9 mouse cellular contexts compared by ENCODE assay signal in the genomic region with DNA sequence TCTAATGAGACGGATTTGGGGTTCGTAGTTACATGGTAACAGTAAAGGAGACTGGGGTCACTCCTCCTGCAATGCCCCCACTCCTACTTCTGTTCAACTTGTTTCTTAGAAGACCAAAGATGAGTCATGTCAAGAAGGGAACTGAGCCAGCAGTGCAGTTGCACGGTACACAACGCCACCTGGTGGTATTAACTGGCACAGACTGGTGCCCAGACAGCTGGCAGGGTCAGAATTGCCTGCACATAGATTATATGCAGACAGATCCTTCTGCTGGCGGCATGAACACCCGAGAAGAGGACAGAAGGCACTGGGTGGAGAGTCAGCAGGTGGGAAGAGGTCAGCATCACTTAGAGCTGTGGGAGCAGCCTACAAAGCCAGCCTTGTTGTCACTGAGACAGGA.
A peak's percentile ranks its signal among the peaks of the same experiment; 100 is the strongest.
DNase-seq lines count a peak whose midpoint lies in the region; ATAC-seq and TF ChIP-seq lines count a peak whose summit lies in the region.
"Had no signal": no experiment of that assay in that cellular context is flagged by ENCODE, and none has a peak within 500 bp of the region (broad histone marks: within the 10 kb centered on the region; RNA-seq: fewer than 3 reads in every experiment).

No protein-coding gene starts in this region.

- no peak for TF ChIP-seq POLR2A in olfactory bulb, adult 2 months (IDR thresholded peaks at IDR 0.05; ENCODE audit: insufficient read depth, low read depth, low read length)

- ATAC-seq in liver, embryonic 14.5 days (ENCODE audit: insufficient read depth) = no peak

- peak; percentile 78 for TF ChIP-seq CTCF in liver, embryonic 14.5 days (IDR thresholded peaks at IDR 0.05; ENCODE audit: low read depth)
- TF ChIP-seq CTCF in olfactory bulb, adult 2 months (IDR thresholded peaks at IDR 0.05; ENCODE audit: insufficient read depth, low read depth, low read length) = peak; percentile 69; the same call in 1 of the 2 replicates

- peak; percentile 43 to 50 for DNase-seq in B cell, adult 2 months
- peak; percentile 56 for DNase-seq in MN1 (ENCODE audit: low spot score)
- peak; percentile 93 to 95 for DNase-seq in cerebellum, postnatal 10 days
- peak; percentile 67 to 73 for DNase-seq in gastrocnemius, adult 8-10 months (ENCODE audit: low spot score in 2 of 2)
- DNase-seq in kidney, adult 9 months = peak; percentile 80
- DNase-seq in liver, embryonic 14.5 days (ENCODE audit: low read depth in 3 of 3, low spot score in 3 of 3) = no peak
- DNase-seq in urinary bladder, postnatal 4 days (ENCODE audit: low spot score in 2 of 2) = peak; percentile 56 to 79

- no peak overlapping the region for H3K27ac ChIP-seq in liver, embryonic 14.5 days
- no peak overlapping the region for H3K27ac ChIP-seq in olfactory bulb, adult 2 months (ENCODE audit: insufficient read depth, low read depth, low read length)
- H3K27ac ChIP-seq: heart, embryonic 15.5 days had no signal

- no peak overlapping the region for H3K4me3 ChIP-seq in liver, embryonic 14.5 days (ENCODE audit: insufficient read depth in 1 of 2, low read depth in 2 of 2, low read length in 2 of 2)
- H3K4me3 ChIP-seq in olfactory bulb, adult 2 months (ENCODE audit: insufficient read depth, low read depth, low read length) = no peak overlapping the region
- H3K4me3 ChIP-seq: heart, embryonic 15.5 days had no signal

- no peaks in the 10 kb centered on the region for H3K36me3 ChIP-seq in liver, embryonic 14.5 days (replicated peaks; ENCODE audit: control insufficient read depth, insufficient read depth, low read depth)
- H3K36me3 ChIP-seq: heart, embryonic 15.5 days had no signal

- H3K4me1 ChIP-seq in liver, embryonic 14.5 days (replicated peaks; ENCODE audit: control insufficient read depth in 2 of 2, insufficient read depth in 2 of 2, low read length in 1 of 2) = no peaks in the 10 kb centered on the region
- peaks cover 69% of the 10 kb centered on the region for H3K4me1 ChIP-seq in olfactory bulb, adult 2 months (ENCODE audit: control insufficient read depth, insufficient read depth, low read length)

- H3K9me3 ChIP-seq in liver, embryonic 14.5 days (ENCODE audit: control insufficient read depth, low read length) = no peaks in the 10 kb centered on the region
- H3K9me3 ChIP-seq: heart, embryonic 15.5 days had no signal

- H3K9ac ChIP-seq in liver, embryonic 14.5 days (replicated peaks) = no peak overlapping the region
- H3K9ac ChIP-seq: heart, embryonic 15.5 days had no signal

- WGBS in liver, embryonic 14.5 days (ENCODE audit: insufficient replicate concordance) = 10% methylated on average over 6 of the region's 6 CpGs
- WGBS in olfactory bulb, adult 2 months = 8% methylated on average over 6 of the region's 6 CpGs

- no peaks in the 10 kb centered on the region for H3K27me3 ChIP-seq in liver, embryonic 14.5 days (ENCODE audit: control insufficient read depth, insufficient read depth, low read length)

- no peak for TF ChIP-seq EP300 in liver, embryonic 14.5 days (IDR thresholded peaks at IDR 0.05; ENCODE audit: low read depth)

- H3K4me2 ChIP-seq in liver, embryonic 14.5 days (ENCODE audit: low read depth) = no peak overlapping the region
- H3K4me2 ChIP-seq: heart, embryonic 15.5 days had no signal

Comparison
In these comparisons a context has a peak if more than half of its experiments do, and no peak if none do; other contexts are left out.
1. DNase-seq: peak in B cell, adult 2 months (2 of 2), MN1 (single experiment), cerebellum, postnatal 10 days (2 of 2), gastrocnemius, adult 8-10 months (2 of 2), kidney, adult 9 months (single experiment) and urinary bladder, postnatal 4 days (2 of 2); none in liver, embryonic 14.5 days (0 of 3).